Mouse (Mus musculus) small intestine, adult 2 months (tissue): ENCODE results near the gene Slc9a3.

ENCODE experiments used
- CTCF ChIP-seq: fragments of 200-500 bp; IDR thresholded peaks from 2 replicates; pipeline ENCODE4 v1.5.1; 2012; ENCODE audit warnings: low read depth, mild to moderate bottlenecking, control low read depth, inconsistent platforms, low read length, moderate library complexity, mixed read lengths; ENCODE audit not compliant: insufficient replicate concordance, insufficient read length; ENCODE audit errors: extremely low read depth
- POLR2A ChIP-seq: fragments of 200-500 bp; IDR thresholded peaks from 2 replicates; pipeline ENCODE4 v1.6.1; 2012; ENCODE audit warnings: low read depth, mild to moderate bottlenecking, control low read depth, inconsistent platforms, low read length, moderate library complexity

- no peak for TF ChIP-seq POLR2A
- TF ChIP-seq CTCF: no peak
Measured at GRCm38 (mm10) chr13:74147327-74147726, 26.1 kb downstream of the Slc9a3 start.
